Mouse (Mus musculus) c-Kit-positive CD71-negative TER-119-negative erythroid progenitor cells, embryonic 14.5 days (primary cell): ENCODE measurements around the gene Hook1.
"Not testable (repeated sequence)": the region's sequence is repeated elsewhere in the genome, so short reads cannot be mapped to it uniquely, and the experiment has no call there.

ENCODE experiments used
- DNase-seq: peaks from one replicate; pipeline ENCODE4 v3.0.0-alpha.2; 2013; ENCODE audit warnings: low read depth

The Hook1 gene

GRCm38 (mm10) chr4:95966928-95967724, at the start of gene Hook1:
Hook1 (plus strand) TSS chr4:95967240.
- DNase-seq = peak; percentile 78

- no peak for DNase-seq
Measured at GRCm38 (mm10) chr4:95917703-95918102, 49.3 kb upstream of the Hook1 start.

GRCm38 (mm10) chr4:95920448-95920847, 46.6 kb upstream of the Hook1 start:
- no peak for DNase-seq

GRCm38 (mm10) chr4:95924210-95925184, 42.5 kb upstream of the Hook1 start:
- DNase-seq = peak; percentile 53

- DNase-seq = no peak
Measured at GRCm38 (mm10) chr4:95928846-95929245, 38.2 kb upstream of the Hook1 start.

- no peak for DNase-seq
Measured at GRCm38 (mm10) chr4:95929936-95930335, 37.1 kb upstream of the Hook1 start.

GRCm38 (mm10) chr4:95931331-95931730, 35.7 kb upstream of the Hook1 start:
- no peak for DNase-seq

- no peak for DNase-seq
Measured at GRCm38 (mm10) chr4:95933801-95934356, 33.2 kb upstream of the Hook1 start.

- DNase-seq = no peak
Measured at GRCm38 (mm10) chr4:95934384-95935035, 32.5 kb upstream of the Hook1 start.

- DNase-seq = no peak
Measured at GRCm38 (mm10) chr4:95938701-95939100, 28.3 kb upstream of the Hook1 start.

GRCm38 (mm10) chr4:95947896-95948295, 19.1 kb upstream of the Hook1 start:
- DNase-seq = no peak

- no peak for DNase-seq
Measured at GRCm38 (mm10) chr4:95953328-95953727, 13.7 kb upstream of the Hook1 start.

GRCm38 (mm10) chr4:95982221-95982620, 15.2 kb downstream of the Hook1 start:
- DNase-seq = not testable (repeated sequence)

- no peak for DNase-seq
Measured at GRCm38 (mm10) chr4:96016875-96017274, 49.8 kb downstream of the Hook1 start.

- no peak for DNase-seq
Measured at GRCm38 (mm10) chr4:96022803-96023202, 55.8 kb downstream of the Hook1 start.

GRCm38 (mm10) chr4:96028412-96028811, 61.4 kb downstream of the Hook1 start:
- no peak for DNase-seq

- DNase-seq = no peak
Measured at GRCm38 (mm10) chr4:96060106-96060505, 93.1 kb downstream of the Hook1 start.

- no peak for DNase-seq
Measured at GRCm38 (mm10) chr4:96062045-96062444, 95.0 kb downstream of the Hook1 start.
